Comparison of ENCODE assay signal across 21 mouse cellular contexts in the genomic region with DNA sequence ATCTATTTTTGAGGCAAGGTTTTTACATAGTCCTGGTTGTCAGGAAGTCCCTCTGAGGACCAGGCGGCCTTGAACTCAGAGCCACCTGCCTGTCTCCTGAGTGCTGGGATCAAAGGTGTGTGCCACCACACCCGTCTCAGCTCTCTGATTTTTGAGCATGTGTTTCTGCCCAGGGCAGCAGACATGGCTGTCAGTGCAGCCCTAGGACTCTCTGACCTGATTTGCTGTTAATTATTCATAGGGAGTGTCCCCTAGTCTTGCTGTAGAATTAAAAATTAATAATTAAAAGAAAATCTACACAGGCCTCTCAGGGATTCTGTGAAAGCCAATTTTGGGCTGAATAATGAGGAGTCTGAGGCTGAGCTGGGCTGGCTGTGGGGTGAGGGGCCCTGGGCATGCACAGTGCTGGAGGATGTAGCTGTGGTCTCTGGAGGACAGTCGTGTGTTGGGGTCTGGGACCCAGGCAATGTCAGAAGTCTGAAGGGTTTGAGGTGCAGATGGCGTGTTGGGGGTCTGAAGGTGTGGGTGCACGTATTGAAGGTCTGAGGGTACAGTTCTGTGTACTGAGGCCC. TPM values are rescaled to one million over a fixed set of nuclear protein-coding genes. Genes with fewer than 3 reads are reported as not detected.
DNase-seq lines count a peak whose midpoint lies in the region; ATAC-seq and TF ChIP-seq lines count a peak whose summit lies in the region.
"Had no signal": no experiment of that assay in that cellular context is flagged by ENCODE, and none has a peak within 500 bp of the region (broad histone marks: within the 10 kb centered on the region; RNA-seq: fewer than 3 reads in every experiment).

No protein-coding gene starts in this region.

- H3K27me3 ChIP-seq in liver, embryonic 16.5 days (ENCODE audit: control insufficient read depth, insufficient read depth, low read depth, low read length): no peaks in the 10 kb centered on the region
- no peaks in the 10 kb centered on the region for H3K27me3 ChIP-seq in liver, embryonic 11.5 days (replicated peaks; ENCODE audit: control insufficient read depth, insufficient read depth, low read length)
- H3K27me3 ChIP-seq in intestine, postnatal 0 days (replicated peaks; ENCODE audit: control insufficient read depth, insufficient read depth, low read length): no peaks in the 10 kb centered on the region
- H3K27me3 ChIP-seq in kidney, embryonic 16.5 days (ENCODE audit: insufficient read depth, low read length): no peaks in the 10 kb centered on the region
- H3K27me3 ChIP-seq in midbrain, embryonic 16.5 days (ENCODE audit: control insufficient read depth, insufficient read depth, low read depth, low read length): no peaks in the 10 kb centered on the region
- H3K27me3 ChIP-seq: embryonic facial prominence, embryonic 13.5 days had no signal

- H3K9me3 ChIP-seq in liver, embryonic 16.5 days (replicated peaks; ENCODE audit: control insufficient read depth, low read length): no peaks in the 10 kb centered on the region
- no peaks in the 10 kb centered on the region for H3K9me3 ChIP-seq in liver, embryonic 11.5 days (ENCODE audit: control insufficient read depth, low read length)
- H3K9me3 ChIP-seq in intestine, postnatal 0 days (ENCODE audit: control insufficient read depth): no peaks in the 10 kb centered on the region
- H3K9me3 ChIP-seq in kidney, embryonic 16.5 days (ENCODE audit: low read length): no peaks in the 10 kb centered on the region
- H3K9me3 ChIP-seq in midbrain, embryonic 16.5 days (replicated peaks; ENCODE audit: control insufficient read depth, low read length, poor library complexity, severe bottlenecking): no peaks in the 10 kb centered on the region
- H3K9me3 ChIP-seq: embryonic facial prominence, embryonic 13.5 days had no signal

- H3K4me1 ChIP-seq in liver, embryonic 16.5 days (ENCODE audit: control insufficient read depth, low read depth, low read length): peaks cover 4% of the 10 kb centered on the region; the same call in 1 of the 2 replicates
- 0 out of 2 replicates have a peak, but pooled peaks cover 2% of the 10 kb centered on the region for H3K4me1 ChIP-seq in liver, embryonic 11.5 days (replicated peaks; ENCODE audit: control insufficient read depth, insufficient read depth, low read length)
- peaks cover 8% of the 10 kb centered on the region; the same call in 1 of the 2 replicates for H3K4me1 ChIP-seq in intestine, postnatal 0 days (replicated peaks; ENCODE audit: control insufficient read depth, insufficient read depth, low read length)
- H3K4me1 ChIP-seq in kidney, embryonic 16.5 days (ENCODE audit: insufficient read depth, low read length): peaks cover 21% of the 10 kb centered on the region
- H3K4me1 ChIP-seq in midbrain, embryonic 16.5 days (ENCODE audit: control insufficient read depth, insufficient read depth, low read length): peaks cover 5% of the 10 kb centered on the region; the same call in 1 of the 2 replicates
- H3K4me1 ChIP-seq: embryonic facial prominence, embryonic 13.5 days had no signal

- DNase-seq in liver, embryonic 11.5 days (ENCODE audit: low spot score): no peak
- no peak for DNase-seq in cerebellum, postnatal 4 days (ENCODE audit: low spot score in 2 of 2)
- no peak for DNase-seq in layer of hippocampus, postnatal 10 days (ENCODE audit: low spot score in 2 of 2)
- DNase-seq: adrenal gland, postnatal 14 days; cerebellum, adult 18-20 months; gastrocnemius, adult 2 months; heart, adult 18-20 months; layer of hippocampus, postnatal 36 days; lung, postnatal 10 days; retina, postnatal 1 day; right cerebral cortex, postnatal 4 days; thymus, postnatal 4 days had no signal

- no peak overlapping the region for H3K4me2 ChIP-seq in liver, embryonic 16.5 days (ENCODE audit: low read depth, low read length)
- no peak overlapping the region for H3K4me2 ChIP-seq in liver, embryonic 11.5 days
- no peak overlapping the region for H3K4me2 ChIP-seq in intestine, postnatal 0 days (replicated peaks; ENCODE audit: low read depth)
- H3K4me2 ChIP-seq in kidney, embryonic 16.5 days (replicated peaks; ENCODE audit: low read depth, low read length): peak overlapping the region; percentile 29
- H3K4me2 ChIP-seq in midbrain, embryonic 16.5 days (ENCODE audit: low read length): no peak overlapping the region
- H3K4me2 ChIP-seq: embryonic facial prominence, embryonic 13.5 days had no signal

- no peak overlapping the region for H3K27ac ChIP-seq in liver, embryonic 16.5 days (ENCODE audit: low read length)
- H3K27ac ChIP-seq in liver, embryonic 11.5 days (ENCODE audit: low read depth, low read length): no peak overlapping the region
- H3K27ac ChIP-seq in intestine, postnatal 0 days (ENCODE audit: low read depth, low read length): peak overlapping the region; percentile 70; the same call in 1 of the 2 replicates
- H3K27ac ChIP-seq in kidney, embryonic 16.5 days (ENCODE audit: low read length): peak overlapping the region; percentile 93
- peak overlapping the region; percentile 22; the same call in 1 of the 2 replicates for H3K27ac ChIP-seq in midbrain, embryonic 16.5 days (ENCODE audit: low read length)
- H3K27ac ChIP-seq: embryonic facial prominence, embryonic 13.5 days; gastrocnemius, adult 2 months; liver, embryonic 14.5 days had no signal

- no peaks in the 10 kb centered on the region for H3K36me3 ChIP-seq in liver, embryonic 16.5 days (ENCODE audit: control insufficient read depth, insufficient read depth)
- H3K36me3 ChIP-seq in liver, embryonic 11.5 days (ENCODE audit: control insufficient read depth, insufficient read depth, low read length): no peaks in the 10 kb centered on the region; the same call in 1 of the 2 replicates
- H3K36me3 ChIP-seq in intestine, postnatal 0 days (ENCODE audit: control insufficient read depth, insufficient read depth): peaks cover 5% of the 10 kb centered on the region
- peaks cover 24% of the 10 kb centered on the region for H3K36me3 ChIP-seq in kidney, embryonic 16.5 days (ENCODE audit: insufficient read depth, low read length)
- peaks cover 46% of the 10 kb centered on the region for H3K36me3 ChIP-seq in midbrain, embryonic 16.5 days (ENCODE audit: control insufficient read depth, insufficient read depth, low read length)

- no peak overlapping the region for H3K9ac ChIP-seq in liver, embryonic 16.5 days (ENCODE audit: low read depth, low read length)
- H3K9ac ChIP-seq in liver, embryonic 11.5 days (ENCODE audit: low read depth, low read length): no peak overlapping the region
- H3K9ac ChIP-seq in intestine, postnatal 0 days (ENCODE audit: low read depth, low read length): no peak overlapping the region
- H3K9ac ChIP-seq in kidney, embryonic 16.5 days (replicated peaks; ENCODE audit: low read length): 0 out of 2 replicates have a peak overlapping the region, but pooled peaks have one; percentile 13
- H3K9ac ChIP-seq in midbrain, embryonic 16.5 days (ENCODE audit: low read depth, low read length): no peak overlapping the region
- H3K9ac ChIP-seq: embryonic facial prominence, embryonic 13.5 days; liver, embryonic 14.5 days had no signal

- no peak for TF ChIP-seq CTCF in intestine, postnatal 0 days (IDR thresholded peaks at IDR 0.05; ENCODE audit: low read depth)

- ATAC-seq in liver, embryonic 16.5 days (ENCODE audit: low read depth): 0 out of 2 replicates have a peak, but pooled peaks have one; percentile 11
- no peak for ATAC-seq in liver, embryonic 11.5 days (replicated peaks; ENCODE audit: low FRiP score)
- peak; percentile 67 for ATAC-seq in intestine, postnatal 0 days
- ATAC-seq in kidney, embryonic 16.5 days (ENCODE audit: low FRiP score, low TSS enrichment): peak; percentile 68
- ATAC-seq in midbrain, embryonic 16.5 days: no peak; the same call in 1 of the 2 replicates
- ATAC-seq: forebrain, embryonic 16.5 days had no signal

- 59% methylated on average over 5 of the region's 5 CpGs for WGBS in liver, embryonic 16.5 days (ENCODE audit: insufficient replicate concordance)
- 76% methylated on average over 5 of the region's 5 CpGs for WGBS in liver, embryonic 11.5 days
- 53% methylated on average over 5 of the region's 5 CpGs for WGBS in intestine, postnatal 0 days
- 59% methylated on average over 5 of the region's 5 CpGs for WGBS in kidney, embryonic 16.5 days
- WGBS in midbrain, embryonic 16.5 days: 72% methylated on average over 5 of the region's 5 CpGs

- no peak overlapping the region for H3K4me3 ChIP-seq in liver, embryonic 16.5 days (ENCODE audit: low read depth, low read length)
- no peak overlapping the region for H3K4me3 ChIP-seq in liver, embryonic 11.5 days (ENCODE audit: low read depth, low read length)
- no peak overlapping the region for H3K4me3 ChIP-seq in intestine, postnatal 0 days (ENCODE audit: low read depth, low read length)
- 0 out of 2 replicates have a peak overlapping the region, but pooled peaks have one; percentile 3 for H3K4me3 ChIP-seq in kidney, embryonic 16.5 days (ENCODE audit: low read length)
- no peak overlapping the region for H3K4me3 ChIP-seq in midbrain, embryonic 16.5 days (ENCODE audit: low read depth, low read length)
- H3K4me3 ChIP-seq: embryonic facial prominence, embryonic 13.5 days; gastrocnemius, adult 2 months had no signal

RNA-seq across cellular contexts. Expression of a gene that starts 6.4 kb away (rescaled TPM):
- polyA plus RNA-seq in liver, embryonic 16.5 days (2015; fragmentation: Nextera tagmentation; extraction: Ambion mirVana): 0.43 and 1.4 TPM in 2 replicates
- 0.69 and 1.5 TPM in 2 replicates for polyA plus RNA-seq in liver, embryonic 11.5 days (2014; fragmentation: Nextera tagmentation; extraction: Ambion mirVana)
- 254 and 255 TPM in 2 replicates for polyA plus RNA-seq in intestine, postnatal 0 days (2015; fragmentation: Nextera tagmentation; extraction: Ambion mirVana)
- polyA plus RNA-seq in kidney, embryonic 16.5 days (2015; fragmentation: Nextera tagmentation; extraction: Ambion mirVana): 18.2 and 18.5 TPM in 2 replicates
- 0.34 and 0.73 TPM in 2 replicates for polyA plus RNA-seq in midbrain, embryonic 16.5 days (2015; fragmentation: Nextera tagmentation; extraction: Ambion mirVana)
- total RNA-seq in layer of hippocampus, postnatal 10 days (2021): under 1 TPM; 0.33 to 0.78 TPM
- total RNA-seq: gastrocnemius, adult 2 months; hematopoietic stem cell, adult 5-6 weeks; megakaryocyte, adult 5-6 weeks had no signal

RNA-seq across cellular contexts. Expression of a gene that starts 21.0 kb away (rescaled TPM):
- polyA plus RNA-seq in liver, embryonic 16.5 days (2015; fragmentation: Nextera tagmentation; extraction: Ambion mirVana): 7.9 and 8.0 TPM in 2 replicates
- polyA plus RNA-seq in liver, embryonic 11.5 days (2014; fragmentation: Nextera tagmentation; extraction: Ambion mirVana): 27.6 and 28.6 TPM in 2 replicates
- 19.9 and 21.1 TPM in 2 replicates for polyA plus RNA-seq in intestine, postnatal 0 days (2015; fragmentation: Nextera tagmentation; extraction: Ambion mirVana)
- 190 and 194 TPM in 2 replicates for polyA plus RNA-seq in kidney, embryonic 16.5 days (2015; fragmentation: Nextera tagmentation; extraction: Ambion mirVana)
- 318 and 333 TPM in 2 replicates for polyA plus RNA-seq in midbrain, embryonic 16.5 days (2015; fragmentation: Nextera tagmentation; extraction: Ambion mirVana)
- total RNA-seq in layer of hippocampus, postnatal 10 days (2021): 100 to 1,000 TPM; 392 to 395 TPM

RNA-seq across cellular contexts. Expression of a gene that starts 23.6 kb away (rescaled TPM):
- polyA plus RNA-seq in liver, embryonic 16.5 days (2015; fragmentation: Nextera tagmentation; extraction: Ambion mirVana): 6.3 and 7.1 TPM in 2 replicates
- 1.5 and 1.7 TPM in 2 replicates for polyA plus RNA-seq in liver, embryonic 11.5 days (2014; fragmentation: Nextera tagmentation; extraction: Ambion mirVana)
- 0.07 TPM in 1 of 2 replicates, not detected in the other for polyA plus RNA-seq in intestine, postnatal 0 days (2015; fragmentation: Nextera tagmentation; extraction: Ambion mirVana)
- not detected in 2 replicates for polyA plus RNA-seq in kidney, embryonic 16.5 days (2015; fragmentation: Nextera tagmentation; extraction: Ambion mirVana)
- 0.19 TPM in 2 replicates for polyA plus RNA-seq in midbrain, embryonic 16.5 days (2015; fragmentation: Nextera tagmentation; extraction: Ambion mirVana)
- under 1 TPM; 0.21 to 0.31 TPM for total RNA-seq in layer of hippocampus, postnatal 10 days (2021)
- total RNA-seq: adrenal gland, postnatal 14 days; gastrocnemius, adult 2 months; heart, adult 18-20 months had no signal
- polyA plus RNA-seq: embryonic facial prominence, embryonic 13.5 days had no signal

RNA-seq across cellular contexts. Expression of a gene that starts 37.3 kb away (rescaled TPM):
- polyA plus RNA-seq in liver, embryonic 16.5 days (2015; fragmentation: Nextera tagmentation; extraction: Ambion mirVana): 1.0 TPM in 2 replicates
- 1.8 and 2.6 TPM in 2 replicates for polyA plus RNA-seq in liver, embryonic 11.5 days (2014; fragmentation: Nextera tagmentation; extraction: Ambion mirVana)
- polyA plus RNA-seq in intestine, postnatal 0 days (2015; fragmentation: Nextera tagmentation; extraction: Ambion mirVana): 7.3 and 8.9 TPM in 2 replicates
- polyA plus RNA-seq in kidney, embryonic 16.5 days (2015; fragmentation: Nextera tagmentation; extraction: Ambion mirVana): 23.9 and 26.4 TPM in 2 replicates
- polyA plus RNA-seq in midbrain, embryonic 16.5 days (2015; fragmentation: Nextera tagmentation; extraction: Ambion mirVana): 2.2 and 3.5 TPM in 2 replicates
- total RNA-seq in layer of hippocampus, postnatal 10 days (2021): 1 to 10 TPM; 1.3 to 1.5 TPM

RNA-seq across cellular contexts. Expression of a gene that starts 39.9 kb away (rescaled TPM):
- 112 and 124 TPM in 2 replicates for polyA plus RNA-seq in liver, embryonic 16.5 days (2015; fragmentation: Nextera tagmentation; extraction: Ambion mirVana)
- 329 and 336 TPM in 2 replicates for polyA plus RNA-seq in liver, embryonic 11.5 days (2014; fragmentation: Nextera tagmentation; extraction: Ambion mirVana)
- polyA plus RNA-seq in intestine, postnatal 0 days (2015; fragmentation: Nextera tagmentation; extraction: Ambion mirVana): 86.9 and 92.2 TPM in 2 replicates
- polyA plus RNA-seq in kidney, embryonic 16.5 days (2015; fragmentation: Nextera tagmentation; extraction: Ambion mirVana): 431 and 491 TPM in 2 replicates
- polyA plus RNA-seq in midbrain, embryonic 16.5 days (2015; fragmentation: Nextera tagmentation; extraction: Ambion mirVana): 58.8 and 65.1 TPM in 2 replicates
- 10 to 100 TPM; 63.8 to 66.5 TPM for total RNA-seq in layer of hippocampus, postnatal 10 days (2021)

Comparison
In these comparisons a context has a peak if more than half of its experiments do, and no peak if none do; other contexts are left out.
1. ATAC-seq: peak in liver, embryonic 16.5 days (single experiment), intestine, postnatal 0 days (single experiment) and kidney, embryonic 16.5 days (single experiment); none in liver, embryonic 11.5 days (single experiment) and midbrain, embryonic 16.5 days (single experiment).
2. H3K27ac ChIP-seq: peak in intestine, postnatal 0 days (single experiment), kidney, embryonic 16.5 days (single experiment) and midbrain, embryonic 16.5 days (single experiment); none in liver, embryonic 16.5 days (single experiment) and liver, embryonic 11.5 days (single experiment).
3. RNA of a gene that starts 6.4 kb away (polyA plus RNA-seq): 254 to 255 TPM in intestine, postnatal 0 days; 18.2 to 18.5 TPM in kidney, embryonic 16.5 days, 0.69 to 1.5 TPM in liver, embryonic 11.5 days, 0.43 to 1.4 TPM in liver, embryonic 16.5 days and 0.34 to 0.73 TPM in midbrain, embryonic 16.5 days; every median in the first group is over 10 times any median in the second.